Mouse (Mus musculus) spleen, adult 2 months (tissue): ENCODE data around the gene Cmklr1. TPM values are rescaled to one million over a fixed set of nuclear protein-coding genes. Genes with fewer than 3 reads are reported as not detected.

ENCODE experiments used
- DNase-seq, 2 experiments: peaks; one replicate each; pipeline versions ENCODE4 v3.0.0 to v3.0.0-alpha.2; 2012 to 2021; ENCODE audit warnings: low spot score in 2 of 2, low read depth in 1 of 2
- H3K27ac ChIP-seq: fragments of 200-500 bp; 2 replicates; pipeline ENCODE4 v1.5.1; 2012; ENCODE audit warnings: low read length, inconsistent platforms; ENCODE audit not compliant: insufficient read depth
- H3K27me3 ChIP-seq: fragments of 200-500 bp; 2 replicates; pipeline ENCODE4 v1.6.1; 2012; ENCODE audit warnings: mild to moderate bottlenecking, moderate library complexity, low read length, inconsistent platforms; ENCODE audit not compliant: control insufficient read depth, insufficient read depth
- H3K36me3 ChIP-seq: fragments of 200-500 bp; 2 replicates; pipeline ENCODE4 v1.6.1; 2012; ENCODE audit warnings: mild to moderate bottlenecking, low read length, inconsistent platforms; ENCODE audit not compliant: control insufficient read depth, insufficient read depth
- H3K4me1 ChIP-seq: fragments of 200-500 bp; 2 replicates; pipeline ENCODE4 v1.6.1; 2011; ENCODE audit warnings: inconsistent platforms; ENCODE audit not compliant: control insufficient read depth, insufficient read depth, insufficient read length
- H3K4me3 ChIP-seq: fragments of 200-500 bp; 2 replicates; pipeline ENCODE4 v1.5.1; 2011; ENCODE audit warnings: mild to moderate bottlenecking, inconsistent platforms; ENCODE audit not compliant: insufficient read depth, insufficient read length; ENCODE audit errors: extremely low read depth
- CTCF ChIP-seq: fragments of 200-500 bp; IDR thresholded peaks from 2 replicates; pipeline ENCODE4 v1.5.1; 2011; ENCODE audit warnings: mild to moderate bottlenecking, inconsistent platforms; ENCODE audit not compliant: insufficient read depth, insufficient read length, insufficient replicate concordance; ENCODE audit errors: extremely low read depth
- POLR2A ChIP-seq: fragments of 200-500 bp; IDR thresholded peaks from 2 replicates; pipeline ENCODE4 v1.6.1; 2011; ENCODE audit warnings: low read depth, low read length, inconsistent platforms
- WGBS: fragments of 180-500 bp; shearing (Covaris S2); methylation state at CpG from one replicate; pipeline ENCODE4 v1.1.7; 2018; 5-methylcytosine and 5-hydroxymethylcytosine counted together
- polyA plus RNA-seq: library from polyadenylated mRNA; depleted of rRNA; stranded (reverse); fragments of >200 nt; gene quantifications from 2 replicates; pipeline ENCODE4 v1.2.3, GENCODE M21; 2012

The Cmklr1 gene
- polyA plus RNA-seq, 1 experiment: 31.7 TPM

DNA sequence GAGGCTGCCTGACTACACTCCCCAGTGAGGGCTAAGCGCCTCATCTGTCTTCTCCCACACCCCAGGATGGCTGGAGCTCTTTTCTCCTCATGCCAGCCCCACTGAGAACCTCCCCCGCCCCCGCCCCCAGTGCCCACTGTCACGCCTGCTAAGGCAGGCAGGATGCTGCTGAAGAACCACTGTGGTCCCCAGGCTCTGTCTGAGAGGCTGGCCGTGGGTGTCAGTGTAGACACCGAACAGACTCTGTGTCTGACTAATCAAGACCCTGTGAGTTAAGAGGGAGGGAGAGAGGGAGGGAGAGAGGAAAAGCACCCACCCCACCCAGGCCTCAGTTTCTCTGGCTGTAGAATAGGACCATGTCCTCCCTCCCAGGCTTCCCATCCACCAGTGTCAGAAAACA lies 9.2 kb downstream of the Cmklr1 start:
- peaks cover 2% of the 10 kb centered on the region; the same call in 1 of the 2 replicates for H3K4me1 ChIP-seq
- DNase-seq: no peak
- no peak overlapping the region for H3K4me3 ChIP-seq
- H3K27ac ChIP-seq: no peak overlapping the region
- no peaks in the 10 kb centered on the region for H3K36me3 ChIP-seq
- WGBS: 40% methylated on average over 6 of the region's 6 CpGs
- H3K27me3 ChIP-seq: no peaks in the 10 kb centered on the region
- TF ChIP-seq POLR2A (no peak), CTCF (no peak)

DNA sequence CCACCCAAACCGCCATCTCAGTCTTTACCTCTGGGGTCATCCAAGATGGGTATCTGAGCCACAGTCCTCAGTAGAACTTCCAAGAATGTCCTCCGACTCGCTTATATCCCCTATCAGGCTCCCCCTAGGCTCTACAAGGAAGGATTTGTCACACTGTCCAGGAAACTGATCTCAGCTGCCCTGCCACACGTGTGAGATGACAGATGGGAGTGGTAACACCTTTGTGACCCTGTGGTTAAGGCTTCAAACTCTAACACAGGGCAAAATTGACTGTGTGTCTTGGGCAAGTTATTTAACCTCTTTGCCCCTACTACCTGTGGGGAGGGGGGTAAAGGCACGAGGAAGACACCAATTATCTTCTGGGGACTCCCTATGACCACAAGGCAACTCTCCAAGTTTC lies 11.1 kb downstream of the Cmklr1 start:
- no peaks in the 10 kb centered on the region for H3K27me3 ChIP-seq
- H3K36me3 ChIP-seq: no peaks in the 10 kb centered on the region
- H3K4me1 ChIP-seq: peaks cover 13% of the 10 kb centered on the region; the same call in 1 of the 2 replicates
- no peak overlapping the region for H3K4me3 ChIP-seq
- no peak for DNase-seq
- no peak for TF ChIP-seq POLR2A
- TF ChIP-seq CTCF: no peak
- H3K27ac ChIP-seq: no peak overlapping the region
- WGBS: 54% methylated on average over 5 of the region's 5 CpGs

GRCm38 (mm10) chr5:113638055-113638454 lies 12.2 kb downstream of the Cmklr1 start:
- peaks cover 12% of the 10 kb centered on the region; the same call in 1 of the 2 replicates for H3K4me1 ChIP-seq
- TF ChIP-seq POLR2A: no peak
- no peak for TF ChIP-seq CTCF
- no peak overlapping the region for H3K27ac ChIP-seq
- no peaks in the 10 kb centered on the region for H3K36me3 ChIP-seq
- no peak overlapping the region for H3K4me3 ChIP-seq
- H3K27me3 ChIP-seq: no peaks in the 10 kb centered on the region
- no peak for DNase-seq
- 90% methylated on average over 12 of the region's 12 CpGs for WGBS

DNA sequence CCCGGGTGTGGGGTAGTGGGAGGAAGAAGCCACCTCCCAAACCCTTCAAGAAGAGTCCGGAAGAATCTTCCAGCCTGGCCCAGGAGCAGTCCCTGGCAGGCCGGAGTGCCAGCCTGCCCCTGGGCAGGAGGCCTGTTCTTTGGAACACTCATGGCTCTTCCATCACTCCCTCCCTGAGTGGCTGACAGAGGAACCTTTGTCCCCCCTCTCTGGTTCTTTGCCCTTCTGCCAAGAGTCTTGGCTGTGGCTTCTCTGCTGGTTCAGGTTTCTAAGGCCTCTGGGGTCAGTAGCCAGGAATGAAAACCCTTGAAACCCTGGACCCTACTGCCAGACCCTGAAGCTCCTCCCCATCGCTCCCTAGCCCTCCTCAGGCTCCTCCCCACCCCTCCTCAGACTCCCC lies 12.6 kb downstream of the Cmklr1 start:
- H3K4me3 ChIP-seq: no peak overlapping the region
- 74% methylated on average over 4 of the region's 4 CpGs for WGBS
- peaks cover 12% of the 10 kb centered on the region; the same call in 1 of the 2 replicates for H3K4me1 ChIP-seq
- no peaks in the 10 kb centered on the region for H3K36me3 ChIP-seq
- H3K27me3 ChIP-seq: no peaks in the 10 kb centered on the region
- no peak overlapping the region for H3K27ac ChIP-seq
- TF ChIP-seq POLR2A (no peak), CTCF (no peak)
- no peak for DNase-seq

DNA sequence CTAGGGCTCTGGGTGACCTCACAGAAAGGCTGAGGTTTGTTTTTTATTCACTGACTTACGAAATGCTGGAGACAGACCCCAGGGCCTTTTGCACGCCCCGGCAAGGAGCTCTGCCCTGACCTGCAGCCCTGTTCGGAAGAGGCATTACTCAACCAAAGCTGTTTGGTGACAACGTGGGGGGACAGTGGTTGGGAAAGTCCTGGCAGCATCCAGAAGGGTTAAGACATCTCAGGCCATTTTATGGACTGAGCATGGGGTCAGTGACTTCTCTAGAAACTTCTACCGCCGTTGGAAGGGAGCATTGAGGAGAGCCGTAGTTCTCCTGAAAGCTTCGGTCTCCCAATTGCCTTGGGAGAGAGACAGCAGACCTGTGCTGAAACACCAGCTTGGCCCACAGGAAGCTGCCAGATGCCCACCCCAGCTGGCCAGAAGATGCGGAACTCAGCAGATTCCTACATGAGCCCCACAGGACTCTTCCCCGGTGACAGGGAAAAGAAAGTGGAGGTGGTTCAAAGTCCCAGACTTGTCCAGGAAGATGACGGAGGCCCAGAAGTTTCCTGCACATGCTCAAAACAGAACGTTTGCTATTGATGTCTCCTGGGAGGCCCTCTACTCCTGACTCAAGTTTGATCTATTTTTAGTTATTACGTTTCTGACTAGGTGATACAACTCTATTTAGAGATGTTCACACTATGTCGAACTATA lies 14.2 kb downstream of the Cmklr1 start:
- Histone ChIP-seq H3K27ac (no peak overlapping the region), H3K36me3 (no peaks in the 10 kb centered on the region), H3K4me3 (no peak overlapping the region), H3K4me1 (peaks cover 12% of the 10 kb centered on the region; the same call in 1 of the 2 replicates), H3K27me3 (no peaks in the 10 kb centered on the region)
- TF ChIP-seq POLR2A (no peak), CTCF (no peak)
- DNase-seq: no peak
- WGBS: 67% methylated on average over 15 of the region's 15 CpGs

GRCm38 (mm10) chr5:113634887-113635610 lies 15.2 kb downstream of the Cmklr1 start:
- Histone ChIP-seq H3K27me3 (no peaks in the 10 kb centered on the region), H3K4me3 (no peak overlapping the region), H3K27ac (no peak overlapping the region), H3K36me3 (no peaks in the 10 kb centered on the region), H3K4me1 (peaks cover 12% of the 10 kb centered on the region; the same call in 1 of the 2 replicates)
- 63% methylated on average over 7 of the region's 7 CpGs for WGBS
- no peak for DNase-seq
- no peak for TF ChIP-seq CTCF
- TF ChIP-seq POLR2A: no peak
